14 mouse cellular contexts compared by ENCODE assay signal in genomic region chr9:112793537-112793936, GRCm38 (mm10).
A peak's percentile ranks its signal among the peaks of the same experiment; 100 is the strongest.
DNase-seq lines count a peak whose midpoint lies in the region; ATAC-seq and TF ChIP-seq lines count a peak whose summit lies in the region.
"Had no signal": no experiment of that assay in that cellular context is flagged by ENCODE, and none has a peak within 500 bp of the region (broad histone marks: within the 10 kb centered on the region; RNA-seq: fewer than 3 reads in every experiment).

No protein-coding gene starts in this region.

- no peak overlapping the region for H3K4me2 ChIP-seq in lung, embryonic 14.5 days
- H3K4me2 ChIP-seq: embryonic facial prominence, embryonic 13.5 days; hindbrain, embryonic 13.5 days had no signal

- intact Hi-C loops in heart, adult 2 months (cut with DNase I) = no loop called here

- 66% methylated on average over 2 of the region's 2 CpGs for WGBS in heart, adult 2 months
- WGBS in lung, embryonic 14.5 days = 53% methylated on average over 2 of the region's 2 CpGs
- 61% methylated on average over 2 of the region's 2 CpGs for WGBS in lung, adult 2 months

- TF ChIP-seq CTCF in heart, adult 2 months (IDR thresholded peaks at IDR 0.05) = peak; percentile 34
- TF ChIP-seq CTCF in lung, embryonic 14.5 days (IDR thresholded peaks at IDR 0.05; ENCODE audit: low read depth) = 0 out of 2 replicates have a peak, but pooled peaks have one; percentile 18
- TF ChIP-seq CTCF in lung, adult 2 months (IDR thresholded peaks at IDR 0.05; ENCODE audit: insufficient read depth, low read length) = no peak
- peak; percentile 27 for TF ChIP-seq CTCF in Patski (IDR thresholded peaks at IDR 0.05)

- no peak for ATAC-seq in lung, embryonic 14.5 days (ENCODE audit: insufficient read depth)
- no peak for ATAC-seq in Patski
- 0 out of 2 replicates have a peak, but pooled peaks have one; percentile 57 for ATAC-seq in megakaryocyte-erythroid progenitor cell, adult 5-6 weeks (replicated peaks; ENCODE audit: low FRiP score, low TSS enrichment, poor library complexity, severe bottlenecking)

- TF ChIP-seq EP300 in heart, adult 2 months (IDR thresholded peaks at IDR 0.05; ENCODE audit: insufficient read depth, low read depth, low read length) = no peak

- POLR2A ChIA-PET in Patski (lab: Charles Lee) = no interaction called here

- H3K9ac ChIP-seq in heart, adult 2 months (ENCODE audit: low read depth, low read length) = no peak overlapping the region
- H3K9ac ChIP-seq in lung, embryonic 14.5 days = no peak overlapping the region
- H3K9ac ChIP-seq: embryonic facial prominence, embryonic 13.5 days; hindbrain, embryonic 13.5 days had no signal

- no peaks in the 10 kb centered on the region for H3K79me2 ChIP-seq in heart, adult 2 months (replicated peaks; ENCODE audit: control insufficient read depth, insufficient read depth, low read length)

- in situ Hi-C loops in Patski (cut with MboI; ENCODE audit: low pct_unique_long_range_greater_than_20kb) = no loop called here

- no peak for DNase-seq in heart, adult 2 months
- DNase-seq in heart, postnatal 4 days = no peak
- peak; percentile 40 for DNase-seq in lung, embryonic 14.5 days
- DNase-seq in lung, adult 2 months = no peak
- DNase-seq in Patski (ENCODE audit: low read depth, low spot score) = no peak
- no peak for DNase-seq in thymus, postnatal 10 days (ENCODE audit: low spot score in 2 of 2)
- DNase-seq: heart, adult 18-20 months; left cerebral cortex, postnatal 4 days; lung, postnatal 14 days; thymus, postnatal 25 days had no signal

- CTCF ChIA-PET in Patski (lab: Charles Lee) = no interaction called here

- TF ChIP-seq POLR2A in heart, adult 2 months (IDR thresholded peaks at IDR 0.05; ENCODE audit: insufficient read depth, low read depth, low read length) = no peak
- TF ChIP-seq POLR2A in lung, adult 2 months (IDR thresholded peaks at IDR 0.05; ENCODE audit: borderline replicate concordance, extremely low read depth, low read depth, low read length) = no peak

- H3K27me3 ChIP-seq in heart, adult 2 months (ENCODE audit: control insufficient read depth, insufficient read depth, low read length) = no peaks in the 10 kb centered on the region
- H3K27me3 ChIP-seq in lung, embryonic 14.5 days (ENCODE audit: insufficient read depth, low read length) = no peaks in the 10 kb centered on the region
- H3K27me3 ChIP-seq in Patski = no peaks in the 10 kb centered on the region
- H3K27me3 ChIP-seq: CH12.LX; embryonic facial prominence, embryonic 13.5 days; hindbrain, embryonic 13.5 days had no signal

- H3K36me3 ChIP-seq in heart, adult 2 months (ENCODE audit: control insufficient read depth, insufficient read depth, low read length) = no peaks in the 10 kb centered on the region
- no peaks in the 10 kb centered on the region for H3K36me3 ChIP-seq in lung, embryonic 14.5 days (ENCODE audit: insufficient read depth)
- H3K36me3 ChIP-seq: embryonic facial prominence, embryonic 13.5 days; hindbrain, embryonic 13.5 days had no signal

- H3K4me1 ChIP-seq in heart, adult 2 months (ENCODE audit: control insufficient read depth, insufficient read depth, low read length) = no peaks in the 10 kb centered on the region
- no peaks in the 10 kb centered on the region for H3K4me1 ChIP-seq in lung, embryonic 14.5 days (ENCODE audit: insufficient read depth)
- H3K4me1 ChIP-seq in lung, adult 2 months (ENCODE audit: control insufficient read depth, insufficient read depth, low read length) = no peaks in the 10 kb centered on the region
- H3K4me1 ChIP-seq: embryonic facial prominence, embryonic 13.5 days; hindbrain, embryonic 13.5 days had no signal

- H3K4me3 ChIP-seq in heart, adult 2 months = no peak overlapping the region
- no peak overlapping the region for H3K4me3 ChIP-seq in lung, embryonic 14.5 days (ENCODE audit: low read depth, low read length)
- no peak overlapping the region for H3K4me3 ChIP-seq in lung, adult 2 months (replicated peaks; ENCODE audit: extremely low read depth, low read depth, low read length)
- H3K4me3 ChIP-seq: embryonic facial prominence, embryonic 13.5 days; hindbrain, embryonic 13.5 days had no signal

- no peak overlapping the region for H3K27ac ChIP-seq in heart, adult 2 months
- H3K27ac ChIP-seq in lung, embryonic 14.5 days (ENCODE audit: low read depth) = no peak overlapping the region
- H3K27ac ChIP-seq: embryonic facial prominence, embryonic 13.5 days; hindbrain, embryonic 13.5 days had no signal

- H3K9me3 ChIP-seq in lung, embryonic 14.5 days (ENCODE audit: low read depth, low read length) = no peaks in the 10 kb centered on the region
- H3K9me3 ChIP-seq: embryonic facial prominence, embryonic 13.5 days; hindbrain, embryonic 13.5 days had no signal
